Mouse (Mus musculus) kidney, adult 2 months (tissue): ENCODE measurements around the gene Mfsd7a. TPM values are rescaled to one million over a fixed set of nuclear protein-coding genes. Genes with fewer than 3 reads are reported as not detected.

Experiments
- DNase-seq: peaks from one replicate; pipeline ENCODE4 v3.0.0; 2021
- H3K27ac ChIP-seq: fragments of 200-500 bp; 2 replicates; pipeline ENCODE4 v1.5.1; 2012; ENCODE audit warnings: low read depth, low read length, control low read depth, inconsistent platforms; ENCODE audit not compliant: insufficient read depth
- H3K27me3 ChIP-seq: fragments of 200-500 bp; replicated peaks from 2 replicates; pipeline ENCODE4 v1.6.1; 2012; ENCODE audit warnings: mild to moderate bottlenecking, moderate library complexity, low read length, inconsistent platforms; ENCODE audit not compliant: control insufficient read depth, insufficient read depth
- H3K36me3 ChIP-seq: fragments of 200-500 bp; 2 replicates; pipeline ENCODE4 v1.6.1; 2012; ENCODE audit warnings: mild to moderate bottlenecking, moderate library complexity, low read length, inconsistent platforms; ENCODE audit not compliant: control insufficient read depth, insufficient read depth
- H3K4me1 ChIP-seq: fragments of 200-500 bp; 2 replicates; pipeline ENCODE4 v1.6.1; 2011; ENCODE audit warnings: low read length; ENCODE audit not compliant: control insufficient read depth, insufficient read depth
- H3K4me3 ChIP-seq: fragments of 200-500 bp; 2 replicates; pipeline ENCODE4 v1.5.1; 2011; ENCODE audit warnings: mild to moderate bottlenecking, low read depth, low read length, control low read depth; ENCODE audit not compliant: insufficient read depth
- CTCF ChIP-seq: fragments of 200-500 bp; conservative IDR thresholded peaks from 2 replicates; pipeline ENCODE4 v1.5.1; 2011; ENCODE audit warnings: low read depth, mild to moderate bottlenecking, control low read depth, low read length, moderate library complexity, mixed read lengths; ENCODE audit not compliant: insufficient read depth, insufficient read length
- POLR2A ChIP-seq: fragments of 200-500 bp; IDR thresholded peaks from one replicate; pipeline ENCODE4 v1.6.1; 2011; ENCODE audit warnings: low read depth, low read length, control low read depth
- WGBS: fragments of 180-500 bp; shearing (Covaris S2); methylation state at CpG from one replicate; pipeline ENCODE4 v1.1.7; 2018; 5-methylcytosine and 5-hydroxymethylcytosine counted together
- polyA plus RNA-seq: library from polyadenylated mRNA; depleted of rRNA; stranded (reverse); fragments of >200 nt; gene quantifications from 2 replicates; pipeline ENCODE4 v1.2.3, GENCODE M21; 2012

Gene Mfsd7a
- polyA plus RNA-seq, 1 experiment: 5.0 TPM

DNA sequence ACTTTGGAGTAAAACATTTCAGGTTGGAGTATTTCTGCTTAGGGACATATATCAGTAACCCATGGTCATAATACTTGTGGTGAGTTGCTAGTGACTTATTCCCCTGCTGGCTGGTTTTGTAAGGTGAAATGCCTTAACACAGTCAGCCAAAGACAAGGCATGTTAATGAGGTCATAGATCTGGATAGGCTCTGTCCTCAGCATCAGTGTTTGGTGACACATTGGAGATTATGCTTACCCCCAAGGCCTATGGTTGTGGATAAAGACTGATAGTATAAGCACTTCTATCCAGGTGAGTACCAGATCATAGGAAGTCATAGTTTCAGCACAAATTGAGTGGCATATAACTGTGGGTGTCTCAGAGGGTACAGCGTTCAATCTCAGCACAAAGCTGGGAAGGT is 18.0 kb upstream of the Mfsd7a start:
- no peak overlapping the region for H3K4me3 ChIP-seq
- peaks cover 22% of the 10 kb centered on the region for H3K4me1 ChIP-seq
- 94% methylated on average over 1 of the region's 1 CpGs for WGBS
- H3K27me3 ChIP-seq: no peaks in the 10 kb centered on the region
- no peak overlapping the region for H3K27ac ChIP-seq
- DNase-seq: no peak
- TF ChIP-seq POLR2A (no peak), CTCF (no peak)
- H3K36me3 ChIP-seq: no peaks in the 10 kb centered on the region

- TF ChIP-seq CTCF (no peak), POLR2A (no peak)
- Histone ChIP-seq H3K36me3 (no peaks in the 10 kb centered on the region), H3K27ac (no peak overlapping the region), H3K4me3 (no peak overlapping the region), H3K4me1 (peaks cover 22% of the 10 kb centered on the region), H3K27me3 (no peaks in the 10 kb centered on the region)
- DNase-seq: no peak
- 75% methylated on average over 6 of the region's 6 CpGs for WGBS
Measured at GRCm38 (mm10) chr5:108465131-108465891, 16.6 kb upstream of the Mfsd7a start.

GRCm38 (mm10) chr5:108462446-108462845 is 13.8 kb upstream of the Mfsd7a start:
- 23% methylated on average over 4 of the region's 4 CpGs for WGBS
- peaks cover 22% of the 10 kb centered on the region for H3K4me1 ChIP-seq
- H3K27ac ChIP-seq: peak overlapping the region; percentile 29
- no peaks in the 10 kb centered on the region for H3K27me3 ChIP-seq
- no peaks in the 10 kb centered on the region for H3K36me3 ChIP-seq
- TF ChIP-seq POLR2A: no peak
- no peak for TF ChIP-seq CTCF
- no peak for DNase-seq
- H3K4me3 ChIP-seq: peak overlapping the region; percentile 82

GRCm38 (mm10) chr5:108461082-108462065 is 12.7 kb upstream of the Mfsd7a start, which contains the start of gene Pcgf3:
TSS of gene Pcgf3 (plus strand) at chr5:108461232.
- Histone ChIP-seq H3K4me3 (peak within 1 kb of the TSS; percentile 82), H3K4me1 (peaks cover 16% of the 10 kb centered on the region), H3K36me3 (no peaks in the 10 kb centered on the region), H3K27me3 (no peaks in the 10 kb centered on the region), H3K27ac (peak within 1 kb of the TSS; percentile 29)
- DNase-seq: peak; percentile 99
- TF ChIP-seq CTCF (no peak), POLR2A (no peak)
- WGBS: under 1% methylated on average over 62 of the region's 62 CpGs

DNA sequence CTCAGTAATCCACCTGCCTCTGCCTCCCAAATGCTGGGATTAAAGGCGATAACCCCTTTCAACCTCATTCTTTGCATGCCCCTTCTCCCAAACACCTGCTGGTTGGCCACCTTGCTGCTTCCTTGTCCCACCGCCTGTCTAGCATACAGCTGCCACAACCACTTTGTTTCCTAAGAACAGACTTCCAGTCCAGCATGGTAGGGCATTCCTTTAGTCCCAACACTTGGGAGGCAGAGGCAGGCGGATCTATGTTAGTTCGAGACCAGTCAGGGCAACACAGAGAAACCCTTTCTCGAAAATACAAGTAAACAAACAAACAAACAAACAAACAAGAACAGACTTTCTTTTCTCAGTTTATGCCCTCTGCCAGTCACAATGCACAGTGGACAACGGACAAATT is 11.8 kb upstream of the Mfsd7a start:
- Histone ChIP-seq H3K4me3 (peak overlapping the region; percentile 82), H3K4me1 (peaks cover 16% of the 10 kb centered on the region), H3K27ac (peak overlapping the region; percentile 20; the same call in 1 of the 2 replicates), H3K27me3 (no peaks in the 10 kb centered on the region), H3K36me3 (no peaks in the 10 kb centered on the region)
- 53% methylated on average over 6 of the region's 6 CpGs for WGBS
- TF ChIP-seq POLR2A (no peak), CTCF (no peak)
- DNase-seq: no peak

- 91% methylated on average over 2 of the region's 2 CpGs for WGBS
- no peaks in the 10 kb centered on the region for H3K27me3 ChIP-seq
- TF ChIP-seq CTCF: no peak
- H3K27ac ChIP-seq: no peak overlapping the region
- no peak for DNase-seq
- no peak overlapping the region for H3K4me3 ChIP-seq
- peaks cover 12% of the 10 kb centered on the region for H3K4me1 ChIP-seq
- H3K36me3 ChIP-seq: no peaks in the 10 kb centered on the region
Measured at GRCm38 (mm10) chr5:108458706-108459105, 10.0 kb upstream of the Mfsd7a start.

DNA sequence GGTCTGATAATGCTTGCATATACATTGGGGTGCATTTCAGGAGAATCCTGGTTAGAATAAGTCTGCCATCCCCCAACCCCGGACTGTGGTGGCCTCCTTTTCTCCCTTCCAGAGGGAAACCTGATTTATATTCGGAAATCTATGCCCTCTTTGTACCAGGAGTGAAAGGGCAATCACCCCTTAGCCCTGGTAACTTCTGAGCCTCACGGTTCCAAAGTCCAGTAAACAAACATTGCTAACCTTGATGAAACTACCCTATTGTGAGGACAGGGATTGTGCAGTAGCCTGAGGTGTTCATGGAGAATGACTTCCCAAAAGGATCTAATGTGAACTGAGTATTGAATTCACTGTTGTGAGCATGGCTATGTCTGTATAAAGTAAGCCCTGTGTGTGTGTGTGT is 5.4 kb upstream of the Mfsd7a start:
- Histone ChIP-seq H3K36me3 (no peaks in the 10 kb centered on the region), H3K4me1 (peaks cover 9% of the 10 kb centered on the region; the same call in 1 of the 2 replicates), H3K4me3 (no peak overlapping the region), H3K27ac (peak overlapping the region; percentile 64), H3K27me3 (no peaks in the 10 kb centered on the region)
- DNase-seq: peak; percentile 81
- no peak for TF ChIP-seq POLR2A
- TF ChIP-seq CTCF: no peak
- WGBS: 28% methylated on average over 3 of the region's 3 CpGs
